Mouse (Mus musculus): Measurements from ENCODE around the gene Foxj1. TPM values are rescaled to one million over a fixed set of nuclear protein-coding genes. Genes with fewer than 3 reads are reported as not detected.

Gene Foxj1
- polyA plus RNA-seq, 1 experiment from 2014 or later, result 0.15 TPM

Other genes with a start within 250 kb of the Foxj1 start
- gene Wbp2, start 248.4 kb downstream of the Foxj1 start, polyA plus RNA-seq (2015; fragmentation: Nextera tagmentation; extraction: Ambion mirVana), result 61.6 and 75.5 TPM in 2 replicates
- 31.2 and 42.4 TPM in 2 replicates for gene Trim47, start 208.2 kb downstream of the Foxj1 start, polyA plus RNA-seq (2015; fragmentation: Nextera tagmentation; extraction: Ambion mirVana)
- gene Trim65, start 204.3 kb downstream of the Foxj1 start, polyA plus RNA-seq (2015; fragmentation: Nextera tagmentation; extraction: Ambion mirVana), result 4.1 and 4.5 TPM in 2 replicates
- 83.9 and 85.5 TPM in 2 replicates for gene Mrpl38, start 196.5 kb downstream of the Foxj1 start, polyA plus RNA-seq (2015; fragmentation: Nextera tagmentation; extraction: Ambion mirVana)
- 36.4 and 38.3 TPM in 2 replicates for gene Fbf1, start 167.2 kb downstream of the Foxj1 start, polyA plus RNA-seq (2015; fragmentation: Nextera tagmentation; extraction: Ambion mirVana)
- gene Ten1, start 136.5 kb downstream of the Foxj1 start, polyA plus RNA-seq (2015; fragmentation: Nextera tagmentation; extraction: Ambion mirVana), result 80.8 and 86.6 TPM in 2 replicates
- gene Acox1, start 136.4 kb downstream of the Foxj1 start, polyA plus RNA-seq (2015; fragmentation: Nextera tagmentation; extraction: Ambion mirVana), result 31.3 and 32.0 TPM in 2 replicates
- 43.2 and 46.4 TPM in 2 replicates for gene Evpl, start 97.3 kb downstream of the Foxj1 start, polyA plus RNA-seq (2015; fragmentation: Nextera tagmentation; extraction: Ambion mirVana)
- 108 and 109 TPM in 2 replicates for gene Srp68, start 61.2 kb downstream of the Foxj1 start, polyA plus RNA-seq (2015; fragmentation: Nextera tagmentation; extraction: Ambion mirVana)
- 0.41 and 0.62 TPM in 2 replicates for gene Galr2, start 54.5 kb downstream of the Foxj1 start, polyA plus RNA-seq (2015; fragmentation: Nextera tagmentation; extraction: Ambion mirVana)
- 66.2 and 73.8 TPM in 2 replicates for gene Exoc7, start 28.2 kb downstream of the Foxj1 start, polyA plus RNA-seq (2015; fragmentation: Nextera tagmentation; extraction: Ambion mirVana)
- gene Rnf157, start 77.6 kb upstream of the Foxj1 start, polyA plus RNA-seq (2015; fragmentation: Nextera tagmentation; extraction: Ambion mirVana), result 9.9 and 12.3 TPM in 2 replicates
- gene Ubald2, start 98.7 kb upstream of the Foxj1 start, polyA plus RNA-seq (2015; fragmentation: Nextera tagmentation; extraction: Ambion mirVana), result 25.9 and 26.6 TPM in 2 replicates
- gene Qrich2, start 130.8 kb upstream of the Foxj1 start, polyA plus RNA-seq (2015; fragmentation: Nextera tagmentation; extraction: Ambion mirVana), result 0.09 and 0.15 TPM in 2 replicates
- gene Prpsap1, start 158.8 kb upstream of the Foxj1 start, polyA plus RNA-seq (2015; fragmentation: Nextera tagmentation; extraction: Ambion mirVana), result 134 and 138 TPM in 2 replicates
- gene Sphk1, start 195.5 kb upstream of the Foxj1 start, polyA plus RNA-seq (2015; fragmentation: Nextera tagmentation; extraction: Ambion mirVana), result 7.7 and 11.2 TPM in 2 replicates
- 9.7 and 10.1 TPM in 2 replicates for gene Ube2o, start 246.0 kb upstream of the Foxj1 start, polyA plus RNA-seq (2015; fragmentation: Nextera tagmentation; extraction: Ambion mirVana)

Data from limb, embryonic 15.5 days (tissue).